Mouse (Mus musculus) ES-Bruce4 (cell line): Measurements from ENCODE around the gene Hif1an.

Experiments
- CTCF ChIP-seq: IDR thresholded peaks from one replicate; pipeline ENCODE4 v1.8.1; 2011; ENCODE audit warnings: low read depth, low read length
- EP300 ChIP-seq: IDR thresholded peaks from 2 replicates; pipeline ENCODE4 v1.6.1; 2011; ENCODE audit warnings: low read depth, low read length; ENCODE audit not compliant: insufficient read depth
- POLR2A ChIP-seq: IDR thresholded peaks from one replicate; pipeline ENCODE4 v1.8.1; 2011; ENCODE audit warnings: low read length; ENCODE audit not compliant: insufficient read depth

DNA sequence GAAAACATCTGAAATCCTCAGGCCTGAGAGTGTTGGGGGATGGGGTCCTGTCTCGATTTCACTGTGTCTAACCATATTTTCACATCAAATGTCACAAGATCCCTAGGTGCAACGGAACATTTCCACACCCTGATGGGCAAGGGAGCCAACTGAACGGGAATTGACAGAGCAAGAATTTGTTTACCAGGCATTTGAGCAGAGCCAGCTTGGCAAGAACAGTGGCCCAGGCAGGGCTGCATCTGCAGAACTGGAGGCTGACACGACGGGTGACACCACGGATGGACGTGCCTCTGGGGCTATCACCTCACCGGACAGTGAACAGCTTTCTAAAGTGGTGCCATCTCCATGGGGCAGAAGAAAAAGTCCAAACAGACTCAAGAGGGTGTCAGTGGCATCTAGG is 25.2 kb upstream of the Hif1an start:
- TF ChIP-seq POLR2A (no peak), CTCF (no peak), EP300 (no peak)
